Mouse (Mus musculus): Measurements from ENCODE around the gene Nedd9. TPM values are rescaled to one million over a fixed set of nuclear protein-coding genes. Genes with fewer than 3 reads are reported as not detected.

The Nedd9 gene
- total and polyA plus RNA-seq, 3 experiments: 41.3 to 48.7 (median 42.5) TPM

DNA sequence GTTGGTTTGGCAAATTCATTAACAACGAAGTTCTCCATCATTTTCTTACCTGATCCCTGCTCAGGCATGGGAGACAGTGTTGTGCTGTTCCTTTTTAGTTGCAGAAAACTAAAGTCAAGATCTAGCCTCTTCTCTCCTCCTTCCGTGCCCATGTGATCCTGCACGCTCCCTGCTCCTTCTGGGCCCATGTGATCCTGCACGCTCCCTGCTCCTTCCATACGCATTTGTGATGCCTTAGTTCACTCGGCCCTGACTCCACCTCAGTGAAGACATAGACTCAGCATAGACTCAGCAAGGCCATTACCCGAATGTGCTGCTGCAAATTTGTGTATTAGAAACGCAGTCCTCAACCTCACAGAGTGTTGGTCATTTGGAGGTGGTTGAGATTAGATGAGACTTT is 3.1 kb upstream of the Nedd9 start:
- Histone ChIP-seq H3K79me2 (replicated peaks; ENCODE audit: control insufficient read depth, extremely low read depth, insufficient read depth, poor library complexity, severe bottlenecking) (peaks cover 22% of the 10 kb centered on the region), H3K4me2 (ENCODE audit: insufficient read depth, low read depth, poor library complexity, severe bottlenecking) (peak overlapping the region; percentile 55; the same call in 1 of the 2 replicates), H3K4me3 (replicated peaks in 1 of 3; ENCODE audit: low read depth in 2 of 3, low read length in 2 of 3, poor library complexity in 1 of 3) (peak overlapping the region in 1 of 3 experiments; percentile 41), H3K4me1 (ENCODE audit: control insufficient read depth in 1 of 2, insufficient read depth in 2 of 2) (peaks cover 44 to 71% of the 10 kb centered on the region in 2 experiments), H3K36me3 (replicated peaks in 1 of 2; ENCODE audit: control insufficient read depth in 1 of 2, insufficient read depth in 1 of 2, low read length in 1 of 2) (peaks cover 0 to 2% of the 10 kb centered on the region in 2 experiments), H3K27me3 (replicated peaks) (no peaks in the 10 kb centered on the region), H3K9ac (ENCODE audit: insufficient read depth, low read depth) (peak overlapping the region; percentile 46), H3K9me3 (replicated peaks; ENCODE audit: low read length) (no peaks in the 10 kb centered on the region), H3K27ac (ENCODE audit: insufficient read depth, low read depth) (peak overlapping the region; percentile 85)
- DNase-seq (ENCODE audit: extremely low read depth): no peak
- in situ Hi-C loops (cut with MboI; ENCODE audit: low pct_ligation_motif_present, low pct_unique_long_range_greater_than_20kb, low sequenced_read_pairs) (no loop called here), dilution Hi-C loops (cut with MboI; ENCODE audit: extremely low pct_ligation_motif_present, extremely low pct_unique_long_range_greater_than_20kb, low sequenced_read_pairs) (no loop called here)
- TF ChIP-seq ZNF384 (IDR thresholded peaks at IDR 0.05; ENCODE audit: low read depth, low read length): no peak
- TF ChIP-seq CHD2 (IDR thresholded peaks at IDR 0.05; ENCODE audit: low read length): no peak
- no peak for TF ChIP-seq JUND (conservative IDR thresholded peaks at IDR 0.05; ENCODE audit: low read depth, low read length)
- peak; percentile 68; the same call in 1 of the 2 replicates for TF ChIP-seq CHD1 (IDR thresholded peaks at IDR 0.05; ENCODE audit: low read depth, low read length)
- 0 out of 2 replicates have a peak, but pooled peaks have one; percentile 4 for TF ChIP-seq MXI1 (IDR thresholded peaks at IDR 0.05; ENCODE audit: low read depth, low read length)
- TF ChIP-seq MEF2A (IDR thresholded peaks at IDR 0.05; ENCODE audit: borderline replicate concordance, low read depth, low read length): no peak

GRCm38 (mm10) chr13:41489705-41490275 is 2.6 kb upstream of the Nedd9 start:
- Histone ChIP-seq H3K9me3 (replicated peaks; ENCODE audit: low read length) (no peaks in the 10 kb centered on the region), H3K36me3 (replicated peaks in 1 of 2; ENCODE audit: control insufficient read depth in 1 of 2, insufficient read depth in 1 of 2, low read length in 1 of 2) (peaks cover 0 to 7% of the 10 kb centered on the region in 2 experiments), H3K27me3 (replicated peaks) (no peaks in the 10 kb centered on the region), H3K79me2 (replicated peaks; ENCODE audit: control insufficient read depth, extremely low read depth, insufficient read depth, poor library complexity, severe bottlenecking) (peaks cover 27% of the 10 kb centered on the region), H3K9ac (ENCODE audit: insufficient read depth, low read depth) (peak overlapping the region; percentile 46; the same call in 1 of the 2 replicates), H3K4me2 (ENCODE audit: insufficient read depth, low read depth, poor library complexity, severe bottlenecking) (peak overlapping the region; percentile 9; the same call in 1 of the 2 replicates), H3K4me3 (replicated peaks in 1 of 3; ENCODE audit: low read depth in 2 of 3, low read length in 2 of 3, poor library complexity in 1 of 3) (no peak overlapping the region), H3K4me1 (ENCODE audit: control insufficient read depth in 1 of 2, insufficient read depth in 2 of 2) (peaks cover 49 to 76% of the 10 kb centered on the region in 2 experiments), H3K27ac (ENCODE audit: insufficient read depth, low read depth) (peak overlapping the region; percentile 85)
- in situ Hi-C loops (cut with MboI; ENCODE audit: low pct_ligation_motif_present, low pct_unique_long_range_greater_than_20kb, low sequenced_read_pairs): no loop called here
- peak; percentile 28 for TF ChIP-seq SMC3 (IDR thresholded peaks at IDR 0.05; ENCODE audit: low read depth, low read length)
- TF ChIP-seq CTCF (conservative IDR thresholded peaks at IDR 0.05 in 1 of 2, IDR thresholded peaks at IDR 0.05 in 1 of 2; ENCODE audit: low read depth in 2 of 2, low read length in 2 of 2): peak in 1 of 2 experiments; percentile 51; a peak in 2 of 4 replicates
- TF ChIP-seq RAD21 (IDR thresholded peaks at IDR 0.05; ENCODE audit: low read depth, low read length): peak; percentile 38
- no peak for TF ChIP-seq ZC3H11A (IDR thresholded peaks at IDR 0.05; ENCODE audit: low read depth, low read length)
- no peak for TF ChIP-seq USF2 (conservative IDR thresholded peaks at IDR 0.05; ENCODE audit: low read depth, low read length)
- no peak for TF ChIP-seq RCOR1 (conservative IDR thresholded peaks at IDR 0.05; ENCODE audit: low read depth, low read length)
- no peak for TF ChIP-seq MAX (IDR thresholded peaks at IDR 0.05; ENCODE audit: low read length)
- no peak for TF ChIP-seq MAFK (IDR thresholded peaks at IDR 0.05; ENCODE audit: insufficient replicate concordance, low read length)
- TF ChIP-seq ZMIZ1 (IDR thresholded peaks at IDR 0.05; ENCODE audit: low read depth, low read length): no peak
- TF ChIP-seq TBP (conservative IDR thresholded peaks at IDR 0.05; ENCODE audit: low read depth, low read length): no peak
- 0 out of 2 replicates have a peak, but pooled peaks have one; percentile 8 for TF ChIP-seq MEF2A (IDR thresholded peaks at IDR 0.05; ENCODE audit: borderline replicate concordance, low read depth, low read length)
- no peak for TF ChIP-seq BHLHE40 (IDR thresholded peaks at IDR 0.05; ENCODE audit: low read depth, low read length)
- no peak for TF ChIP-seq PAX5 (IDR thresholded peaks at IDR 0.05; ENCODE audit: low read length)
- no peak; the same call in 1 of the 2 replicates for TF ChIP-seq SIN3A (IDR thresholded peaks at IDR 0.05; ENCODE audit: low read length)
- peak; percentile 27; the same call in 1 of the 2 replicates for TF ChIP-seq ZNF384 (IDR thresholded peaks at IDR 0.05; ENCODE audit: low read depth, low read length)
- TF ChIP-seq JUN (IDR thresholded peaks at IDR 0.05; ENCODE audit: insufficient read depth, low read depth, low read length): no peak
- no peak for TF ChIP-seq E2F4 (IDR thresholded peaks at IDR 0.05; ENCODE audit: insufficient replicate concordance, low read depth, low read length)
- TF ChIP-seq KAT2A (IDR thresholded peaks at IDR 0.05; ENCODE audit: insufficient replicate concordance, low read length): no peak
- TF ChIP-seq UBTF (IDR thresholded peaks at IDR 0.05; ENCODE audit: low read depth, low read length): no peak
- TF ChIP-seq POLR2A (IDR thresholded peaks at IDR 0.05; ENCODE audit: low read depth, low read length): no peak
- dilution Hi-C loops (cut with MboI; ENCODE audit: extremely low pct_ligation_motif_present, extremely low pct_unique_long_range_greater_than_20kb, low sequenced_read_pairs): no loop called here
- peak; percentile 48 for DNase-seq (ENCODE audit: extremely low read depth)
